Mouse (Mus musculus) liver (tissue): ENCODE measurements around the gene Sars.

ENCODE experiments used
- DNase-seq: peaks from one replicate; pipeline ENCODE4 v3.0.0-alpha.2; 2020; ENCODE audit warnings: mixed read lengths

The Sars gene

DNA sequence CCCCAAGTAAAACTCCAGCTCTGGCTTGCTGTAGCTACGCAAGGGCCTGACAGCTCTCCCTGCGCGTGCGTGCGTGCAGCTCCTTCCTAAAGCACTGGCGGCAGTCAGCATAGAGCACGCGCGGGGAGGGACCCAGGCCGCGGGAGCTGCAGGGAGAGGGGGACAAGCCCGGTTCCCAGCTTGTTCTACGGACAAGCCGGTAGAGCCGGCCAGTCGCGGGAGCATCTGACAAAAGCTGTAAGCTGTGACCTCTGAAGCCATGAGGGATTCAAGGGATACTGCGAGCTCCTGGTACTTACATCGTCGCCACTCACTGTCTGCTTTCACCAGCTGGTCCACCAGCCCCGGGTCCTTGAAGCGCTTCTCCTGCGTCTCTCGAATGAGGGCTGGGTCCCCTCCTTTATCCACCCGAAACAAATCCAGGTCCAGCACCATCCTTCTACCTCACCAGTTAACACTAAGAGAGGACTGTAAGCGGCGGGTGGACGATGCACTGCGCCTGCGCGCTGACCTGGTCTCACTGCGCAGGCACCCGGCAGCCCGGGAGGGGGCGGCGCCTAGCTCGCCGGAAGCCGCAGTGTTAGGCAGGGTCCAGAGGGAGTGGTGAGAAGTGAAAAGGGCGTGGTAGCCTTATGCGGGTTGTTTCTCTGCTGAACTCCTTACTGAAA, at the start of gene Sars:
Gene Sars, minus strand, starts transcription at position 512 of the 668 bp plus-strand sequence.
- DNase-seq: peak; percentile 97

DNA sequence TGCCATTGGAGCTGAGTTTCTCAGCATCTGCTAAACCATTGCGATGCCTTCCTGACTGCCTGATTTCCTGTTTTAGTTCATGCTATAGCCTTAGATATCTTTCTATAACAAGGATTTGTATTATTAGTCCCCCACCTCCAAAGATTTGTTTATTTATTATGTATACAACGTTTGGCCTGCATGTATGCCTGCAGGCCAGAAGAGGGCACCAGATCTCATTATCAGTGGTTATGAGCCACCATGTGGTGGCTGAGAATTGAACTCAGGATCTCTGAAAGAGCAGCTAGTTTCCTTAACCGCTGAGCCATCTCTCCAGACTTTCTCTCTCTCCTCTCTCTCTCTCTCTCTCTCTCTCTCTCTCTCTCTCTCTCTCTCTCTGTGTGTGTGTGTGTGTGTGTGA, 45.0 kb upstream of the Sars start:
- DNase-seq: no peak

DNA sequence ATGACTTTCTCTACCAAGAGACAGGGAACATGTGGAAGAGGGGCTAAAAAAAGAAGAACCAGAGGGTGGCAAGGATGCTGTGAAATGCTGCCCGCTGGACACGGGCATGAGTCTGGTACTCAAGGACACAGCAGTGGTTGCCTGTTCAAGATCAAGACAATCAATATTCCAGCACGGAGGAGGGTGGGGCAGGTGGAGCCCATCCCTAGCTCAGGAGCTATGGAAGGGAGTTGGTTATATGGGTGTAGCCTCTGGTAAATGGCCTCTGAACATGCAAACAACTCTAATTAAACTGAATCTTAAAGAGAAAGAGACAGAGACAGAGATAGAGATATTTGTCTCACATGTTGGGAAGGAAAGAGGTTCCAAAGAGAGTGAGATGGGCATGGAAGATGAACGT, 39.7 kb upstream of the Sars start:
- DNase-seq: no peak

- no peak for DNase-seq
Observed at GRCm38 (mm10) chr3:108478800-108479199, 33.8 kb upstream of the Sars start.

GRCm38 (mm10) chr3:108476761-108477619, 32.0 kb upstream of the Sars start:
- DNase-seq: no peak

GRCm38 (mm10) chr3:108475496-108475895, 30.5 kb upstream of the Sars start:
- DNase-seq: no peak

DNA sequence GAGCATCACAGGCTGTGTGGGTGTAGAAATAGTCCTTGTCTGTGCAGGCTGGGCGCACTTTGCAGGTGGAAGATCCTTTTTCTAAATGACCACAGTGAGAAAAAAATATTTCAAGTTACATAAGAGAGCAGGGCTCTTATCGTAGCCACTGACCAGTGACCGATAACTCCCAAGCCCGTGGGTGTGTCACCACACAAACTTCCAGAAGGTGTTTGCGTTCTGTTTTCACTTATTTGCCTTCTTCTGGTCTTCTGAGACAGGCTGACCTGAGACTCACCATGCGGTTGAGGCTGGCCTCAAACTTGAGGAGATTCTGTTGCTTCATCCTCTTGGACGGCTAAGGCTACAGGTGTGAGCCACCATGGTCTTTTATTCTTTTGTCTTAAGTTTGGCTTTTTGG, 30.0 kb upstream of the Sars start:
- DNase-seq: no peak

GRCm38 (mm10) chr3:108467760-108468159, 22.8 kb upstream of the Sars start:
- DNase-seq: no peak

DNA sequence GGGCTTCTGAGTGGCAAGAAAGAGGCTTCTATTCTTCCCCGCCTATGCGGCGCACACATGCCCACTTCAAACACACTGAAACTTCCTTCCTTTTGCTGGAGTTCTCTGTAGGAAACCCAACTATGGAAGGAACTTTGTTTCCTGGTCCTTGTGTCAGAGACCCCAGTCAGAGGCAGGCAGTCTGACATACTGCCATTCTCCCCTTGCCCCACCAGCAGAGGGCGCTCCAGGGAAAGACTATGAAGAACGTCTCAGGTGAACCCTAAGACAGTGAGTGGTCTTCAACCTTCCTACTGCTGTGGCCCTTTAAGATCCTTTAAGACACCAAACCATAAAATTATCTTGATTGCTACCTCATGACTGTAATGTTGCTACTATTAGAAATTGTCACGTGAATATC, 21.4 kb upstream of the Sars start:
- peak; percentile 71 for DNase-seq

GRCm38 (mm10) chr3:108458866-108459265, 13.9 kb upstream of the Sars start:
- DNase-seq: peak; percentile 33

- peak; percentile 10 for DNase-seq
Observed at GRCm38 (mm10) chr3:108458380-108458779, 13.4 kb upstream of the Sars start.

GRCm38 (mm10) chr3:108454172-108454571, 9.2 kb upstream of the Sars start:
- DNase-seq: no peak

DNA sequence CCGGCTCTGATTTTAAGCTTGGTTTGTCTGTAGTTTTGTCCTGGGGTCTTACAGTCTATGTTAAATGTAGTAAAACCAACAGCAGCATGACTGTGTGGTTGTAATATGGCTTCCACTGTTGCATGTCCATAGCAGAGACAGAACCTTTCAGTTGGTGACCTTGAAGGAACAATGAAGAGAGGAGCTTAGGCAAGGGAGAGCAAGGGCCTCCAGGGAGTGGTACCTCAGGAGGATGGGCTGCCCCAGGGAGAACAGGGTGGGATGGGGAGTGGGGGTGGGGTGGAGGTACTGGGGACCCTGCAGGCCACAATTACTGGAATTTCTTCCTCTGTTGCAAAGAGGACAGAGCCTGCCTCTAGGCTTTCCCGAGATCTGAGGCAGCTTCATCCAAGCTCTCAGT, 7.0 kb upstream of the Sars start:
- no peak for DNase-seq

GRCm38 (mm10) chr3:108445366-108445705, 327 bp upstream of the Sars start:
- DNase-seq: no peak

DNA sequence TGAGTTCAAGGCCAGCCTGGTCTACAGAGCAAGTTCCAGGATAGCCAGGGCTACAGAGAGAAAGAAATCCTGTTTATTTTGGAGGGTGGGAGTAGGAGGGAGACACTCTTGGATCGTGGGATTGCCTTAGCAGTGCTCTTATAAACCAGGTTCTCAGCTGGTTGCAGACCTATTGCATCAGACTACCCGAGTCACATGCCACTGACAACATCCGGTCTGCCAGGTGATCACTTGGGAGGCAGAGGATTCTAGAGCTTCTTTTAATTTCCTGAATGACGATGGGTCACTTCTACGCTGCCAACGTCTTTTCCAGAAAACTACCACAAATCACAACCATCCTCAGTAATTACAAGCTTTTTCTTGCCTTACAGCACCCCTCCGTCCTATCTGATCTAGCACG, 980 bp downstream of the Sars start:
- peak; percentile 71 for DNase-seq

- DNase-seq: no peak
Observed at GRCm38 (mm10) chr3:108436380-108436714, 8.7 kb downstream of the Sars start.

DNA sequence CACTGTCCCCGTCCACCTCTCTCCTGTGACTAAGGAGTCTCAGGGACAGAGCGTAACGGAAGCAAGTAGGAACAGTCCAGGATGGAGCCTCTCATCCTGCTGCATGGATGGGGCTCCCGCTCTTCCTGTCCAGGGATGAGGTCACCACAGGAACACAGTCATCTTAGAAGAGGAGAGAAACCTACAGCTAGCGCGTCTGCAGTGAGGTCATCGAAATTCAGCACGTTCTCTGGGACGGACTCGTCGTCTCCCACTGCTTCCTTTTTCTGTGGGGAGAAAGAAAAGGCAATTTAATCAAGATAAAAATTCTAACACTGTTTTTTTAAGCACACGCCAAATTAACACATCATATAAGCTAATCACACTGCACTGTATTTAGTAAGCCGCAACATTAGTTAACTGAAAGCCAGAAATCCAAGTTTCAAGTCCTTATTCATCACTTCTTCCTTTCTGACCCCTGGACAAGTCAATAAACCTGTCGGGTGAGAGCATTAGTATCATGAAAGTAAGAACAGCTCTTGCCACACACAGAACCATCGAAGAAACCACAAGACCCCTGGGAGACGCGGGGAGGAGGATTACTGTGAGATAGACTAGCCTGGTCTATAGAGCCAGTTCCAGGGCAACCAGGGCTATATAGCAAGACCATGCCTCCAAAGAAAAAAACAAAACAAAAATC, 9.2 kb downstream of the Sars start:
- DNase-seq: no peak

- no peak for DNase-seq
Observed at GRCm38 (mm10) chr3:108433881-108434495, 11.0 kb downstream of the Sars start.

DNA sequence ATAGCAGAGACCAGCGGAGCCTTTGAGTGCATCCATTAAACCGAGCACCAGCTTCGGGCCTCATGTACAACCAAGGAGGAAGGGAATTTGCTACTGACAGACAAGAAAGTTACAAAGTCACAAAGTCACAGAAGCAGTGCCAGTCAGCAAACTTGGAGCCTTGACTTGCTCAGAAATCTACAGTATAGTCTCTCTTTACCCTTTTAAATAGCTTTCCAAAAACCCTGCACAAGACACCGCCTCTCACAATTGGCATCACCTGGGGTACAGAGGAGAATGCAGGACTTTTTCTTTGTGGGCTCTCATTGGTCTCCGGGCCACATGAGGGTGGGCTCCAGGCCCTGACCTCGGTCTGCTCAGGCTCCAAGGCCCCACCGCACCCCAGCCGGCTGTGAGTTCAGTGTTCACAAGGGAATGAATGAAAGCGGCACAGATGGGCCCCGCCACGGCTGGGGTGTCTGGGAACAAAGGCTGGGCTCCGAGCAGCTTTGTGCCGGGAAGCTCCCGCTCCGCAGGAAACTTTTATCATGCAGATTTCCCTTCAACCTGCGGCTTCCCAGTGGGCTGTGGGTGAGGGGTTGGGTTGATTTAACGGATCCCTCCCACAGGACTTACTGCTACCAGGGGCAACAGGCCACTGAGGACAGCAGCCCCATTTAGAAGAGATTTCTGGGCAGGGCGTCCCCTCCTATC, 11.7 kb downstream of the Sars start:
- no peak for DNase-seq

DNA sequence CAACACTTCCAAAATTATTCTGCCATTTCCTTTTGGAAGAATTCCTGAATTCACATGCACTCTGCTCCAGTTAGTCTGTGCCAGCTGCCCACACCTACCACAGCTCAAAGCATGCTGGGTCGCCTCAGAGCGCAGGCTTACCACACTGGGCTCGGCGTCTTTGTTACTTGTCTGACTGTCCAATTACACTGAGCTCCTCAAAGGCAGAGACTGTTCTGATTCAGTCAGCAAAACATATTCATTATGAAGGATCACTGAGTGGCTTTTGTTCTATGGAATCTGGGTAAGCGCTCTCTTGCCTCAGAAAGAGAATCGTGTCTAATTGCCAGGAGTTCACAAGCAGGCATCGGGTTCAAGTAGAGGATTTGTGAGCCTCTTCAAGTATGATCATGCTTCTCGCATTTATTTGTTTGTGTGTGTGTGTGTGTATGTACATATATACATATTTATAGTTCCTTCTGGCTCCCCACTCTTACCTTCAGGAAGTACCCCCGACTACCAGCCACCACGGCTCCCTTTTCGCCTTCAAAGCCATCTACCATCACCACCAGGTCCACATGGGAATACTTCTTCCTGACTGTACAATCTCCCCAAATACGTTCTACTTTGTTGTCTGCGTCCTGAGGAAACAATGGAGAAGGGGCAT, 12.3 kb downstream of the Sars start:
- DNase-seq: no peak

- DNase-seq: no peak
Observed at GRCm38 (mm10) chr3:108425624-108426018, 19.4 kb downstream of the Sars start.

DNA sequence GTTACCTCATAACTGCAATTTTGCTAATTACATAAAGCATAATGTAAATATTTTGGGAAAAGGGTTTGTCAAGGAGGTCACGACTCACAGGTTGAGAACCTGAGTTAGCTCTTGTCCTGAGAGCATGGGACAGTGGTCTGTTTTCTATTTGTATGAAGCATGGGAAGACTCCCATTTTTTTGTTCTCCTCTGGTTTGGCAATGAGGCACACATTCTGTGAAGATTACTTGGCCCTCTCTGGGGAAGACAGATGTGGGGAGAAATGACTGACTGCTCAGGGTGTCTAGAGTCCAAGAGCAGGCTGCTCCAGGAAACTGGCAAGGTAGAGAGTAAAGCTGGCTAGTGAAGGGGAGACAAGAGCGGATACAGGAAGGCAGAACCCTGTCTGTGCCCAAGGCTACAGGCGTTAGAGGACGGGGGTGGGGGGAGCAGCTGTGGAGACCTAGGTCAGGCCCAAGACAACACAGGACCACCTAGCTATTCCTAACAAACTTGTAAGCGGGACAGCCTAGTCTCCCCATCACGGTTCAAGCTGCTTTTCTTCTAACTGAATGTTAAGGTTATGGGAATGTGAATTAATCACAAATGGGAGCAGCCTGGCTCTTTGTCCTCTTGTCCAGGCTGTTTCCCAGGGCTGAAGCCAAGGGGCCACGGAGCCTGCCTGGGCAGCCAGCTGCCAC, 19.9 kb downstream of the Sars start:
- no peak for DNase-seq
